12 mouse cellular contexts compared by ENCODE assay signal in the genomic region with DNA sequence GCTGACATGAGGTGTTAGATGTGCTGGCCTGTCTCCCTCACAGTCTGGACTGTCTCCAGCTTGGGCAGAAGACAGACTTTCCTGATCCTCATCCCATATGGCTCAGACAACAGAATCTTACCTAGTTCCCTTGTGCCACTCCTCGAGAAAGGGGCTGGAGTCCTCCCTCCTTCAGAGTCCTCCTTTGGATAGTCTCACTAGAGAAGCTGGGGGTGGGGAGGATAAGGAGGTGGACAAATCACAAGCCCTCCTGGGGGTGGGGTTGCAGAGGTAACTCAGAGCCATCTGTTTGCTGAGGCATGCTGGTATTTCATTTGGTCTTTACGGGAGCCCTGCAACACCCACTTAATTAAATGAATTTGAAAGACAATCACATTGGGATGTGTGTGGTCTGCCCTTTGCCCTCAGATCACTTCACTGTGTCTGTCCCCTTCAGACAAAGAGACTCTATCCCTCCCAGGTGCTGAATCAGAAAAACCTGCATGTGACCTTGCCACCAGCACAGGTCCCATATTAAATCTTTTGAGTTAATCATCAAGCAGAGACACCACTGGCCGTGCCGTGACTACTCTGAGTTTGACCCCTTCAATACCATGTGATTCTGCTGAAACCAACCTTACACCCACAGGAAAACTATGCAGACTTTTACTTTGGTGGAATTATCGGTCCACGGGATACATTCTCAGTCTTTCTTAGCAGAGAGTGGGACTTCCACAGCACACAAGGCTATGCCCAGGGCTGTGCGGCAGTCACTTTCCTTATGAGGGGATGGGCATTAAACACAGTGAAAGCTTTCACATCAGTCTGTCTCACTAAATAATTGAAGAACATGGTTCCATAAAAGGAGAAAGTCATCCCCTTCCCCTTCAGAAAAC. TPM values are rescaled to one million over a fixed set of nuclear protein-coding genes. Genes with fewer than 3 reads are reported as not detected.
DNase-seq lines count a peak whose midpoint lies in the region; ATAC-seq and TF ChIP-seq lines count a peak whose summit lies in the region.
"Had no signal": no experiment of that assay in that cellular context is flagged by ENCODE, and none has a peak within 500 bp of the region (broad histone marks: within the 10 kb centered on the region; RNA-seq: fewer than 3 reads in every experiment).

No protein-coding gene starts in this region.

- H3K27me3 ChIP-seq in lung, embryonic 16.5 days (ENCODE audit: control insufficient read depth, insufficient read depth, low read depth, low read length) = no peaks in the 10 kb centered on the region
- H3K27me3 ChIP-seq in kidney, adult 2 months (replicated peaks; ENCODE audit: control insufficient read depth, insufficient read depth, low read length) = no peaks in the 10 kb centered on the region
- no peaks in the 10 kb centered on the region for H3K27me3 ChIP-seq in stomach, embryonic 15.5 days (replicated peaks)

- peaks cover 4% of the 10 kb centered on the region for H3K4me1 ChIP-seq in lung, embryonic 16.5 days (replicated peaks; ENCODE audit: control insufficient read depth, insufficient read depth, low read length)
- peaks cover 12% of the 10 kb centered on the region; the same call in 1 of the 2 replicates for H3K4me1 ChIP-seq in kidney, adult 2 months (ENCODE audit: control insufficient read depth, insufficient read depth, low read length)
- 0 out of 2 replicates have a peak, but pooled peaks cover 4% of the 10 kb centered on the region for H3K4me1 ChIP-seq in stomach, embryonic 15.5 days

- no peak for TF ChIP-seq POLR2A in kidney, adult 2 months (IDR thresholded peaks at IDR 0.05; ENCODE audit: low read depth, low read length)

- no peak overlapping the region for H3K4me2 ChIP-seq in lung, embryonic 16.5 days (ENCODE audit: low read depth, low read length)
- H3K4me2 ChIP-seq in stomach, embryonic 15.5 days = no peak overlapping the region

- H3K9ac ChIP-seq in lung, embryonic 16.5 days (ENCODE audit: low read length) = no peak overlapping the region
- H3K9ac ChIP-seq in stomach, embryonic 15.5 days = no peak overlapping the region
- H3K9ac ChIP-seq: forebrain, postnatal 0 days had no signal

- no peak overlapping the region for H3K4me3 ChIP-seq in lung, embryonic 16.5 days (ENCODE audit: low read length)
- H3K4me3 ChIP-seq in kidney, adult 2 months (ENCODE audit: insufficient read depth, low read depth, low read length) = no peak overlapping the region
- H3K4me3 ChIP-seq in stomach, embryonic 15.5 days (replicated peaks) = no peak overlapping the region
- H3K4me3 ChIP-seq: myocyte had no signal

- DNase-seq in lung, postnatal 36 days = no peak
- DNase-seq in cerebellum, adult 9-10 months = peak; percentile 87
- DNase-seq in kidney, adult 2 months = peak; percentile 90
- no peak for DNase-seq in right cerebral cortex, adult 2 months (ENCODE audit: low spot score in 2 of 2)
- DNase-seq in frontal cortex, postnatal 36 days (ENCODE audit: low spot score in 2 of 2) = no peak
- no peak for DNase-seq in lung, postnatal 14 days
- DNase-seq: spleen, adult 18-20 months had no signal

- ATAC-seq in lung, embryonic 16.5 days (ENCODE audit: low read depth) = peak; percentile 61
- ATAC-seq in stomach, embryonic 15.5 days (ENCODE audit: insufficient read depth, low FRiP score, low read depth) = 0 out of 2 replicates have a peak, but pooled peaks have one; percentile 27
- ATAC-seq: forebrain, postnatal 0 days had no signal

- peak overlapping the region; percentile 37 for H3K27ac ChIP-seq in lung, embryonic 16.5 days (ENCODE audit: low read length)
- H3K27ac ChIP-seq in kidney, adult 2 months (ENCODE audit: insufficient read depth, low read depth, low read length) = peak overlapping the region; percentile 81
- no peak overlapping the region for H3K27ac ChIP-seq in stomach, embryonic 15.5 days

- H3K36me3 ChIP-seq in lung, embryonic 16.5 days (ENCODE audit: control insufficient read depth, insufficient read depth, low read length) = no peaks in the 10 kb centered on the region
- H3K36me3 ChIP-seq in kidney, adult 2 months (ENCODE audit: control insufficient read depth, insufficient read depth, low read length) = no peaks in the 10 kb centered on the region
- no peaks in the 10 kb centered on the region for H3K36me3 ChIP-seq in stomach, embryonic 15.5 days

- WGBS in lung, embryonic 16.5 days = 33% methylated on average over 7 of the region's 7 CpGs
- 18% methylated on average over 7 of the region's 7 CpGs for WGBS in kidney, adult 2 months
- WGBS in stomach, embryonic 15.5 days = 34% methylated on average over 7 of the region's 7 CpGs

- H3K9me3 ChIP-seq in lung, embryonic 16.5 days (ENCODE audit: control insufficient read depth, low read length) = no peaks in the 10 kb centered on the region
- no peaks in the 10 kb centered on the region for H3K9me3 ChIP-seq in stomach, embryonic 15.5 days

- no peak for TF ChIP-seq CTCF in kidney, adult 2 months (conservative IDR thresholded peaks at IDR 0.05; ENCODE audit: insufficient read depth, insufficient read length, low read depth, low read length)

RNA-seq across cellular contexts. Expression of a gene that starts 57.7 kb away (rescaled TPM):
- polyA plus RNA-seq in lung, embryonic 16.5 days (2015; fragmentation: Nextera tagmentation; extraction: Ambion mirVana) = not detected in 2 replicates
- polyA plus RNA-seq in kidney, adult 2 months (2012; rRNA removed) = not detected in 2 replicates
- not detected in 2 replicates for polyA plus RNA-seq in stomach, embryonic 15.5 days (2015; fragmentation: Nextera tagmentation; extraction: Ambion mirVana)
- polyA plus RNA-seq: forebrain, postnatal 0 days; heart, embryonic 16.5 days; myocyte had no signal

Comparison
In these comparisons a context has a peak if more than half of its experiments do, and no peak if none do; other contexts are left out.
1. DNase-seq: peak in cerebellum, adult 9-10 months (single experiment) and kidney, adult 2 months (single experiment); none in lung, postnatal 36 days (single experiment), right cerebral cortex, adult 2 months (0 of 2), frontal cortex, postnatal 36 days (0 of 2) and lung, postnatal 14 days (single experiment).